Mouse (Mus musculus): Measurements from ENCODE around the gene Corin. TPM values are rescaled to one million over a fixed set of nuclear protein-coding genes. Genes with fewer than 3 reads are reported as not detected.

Corin gene
- polyA plus RNA-seq, 1 experiment from 2014 or later, result 0.45 TPM

DNA sequence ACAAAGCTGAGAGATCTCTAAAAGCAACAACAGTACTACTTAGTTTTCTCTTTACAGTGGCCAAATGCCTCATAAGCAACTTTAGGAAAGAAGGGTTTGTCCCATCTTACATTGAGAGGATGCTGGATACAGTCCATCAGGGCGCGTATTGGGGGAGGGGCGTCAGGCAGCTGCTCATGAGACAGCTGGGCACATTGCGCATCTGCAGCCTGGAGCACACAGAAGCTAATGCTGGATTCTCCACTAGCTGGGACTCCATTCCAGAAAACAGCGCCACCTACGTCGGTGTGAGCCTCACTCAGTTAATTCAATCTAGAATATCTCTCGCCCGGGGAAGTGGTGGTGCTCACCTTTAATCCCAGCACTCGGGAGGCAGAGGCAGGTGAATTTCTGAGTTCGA, 60.3 kb downstream of the Corin start:
- no peak for ATAC-seq
- POLR2A ChIA-PET, result no interaction called here
- no peak for TF ChIP-seq CTCF (IDR thresholded peaks at IDR 0.05)
- DNase-seq (ENCODE audit: low read depth, low spot score), result no peak
- in situ Hi-C loops (cut with MboI; ENCODE audit: low pct_unique_long_range_greater_than_20kb), result no loop called here
- no peaks in the 10 kb centered on the region for H3K27me3 ChIP-seq
- CTCF ChIA-PET, result no interaction called here

DNA sequence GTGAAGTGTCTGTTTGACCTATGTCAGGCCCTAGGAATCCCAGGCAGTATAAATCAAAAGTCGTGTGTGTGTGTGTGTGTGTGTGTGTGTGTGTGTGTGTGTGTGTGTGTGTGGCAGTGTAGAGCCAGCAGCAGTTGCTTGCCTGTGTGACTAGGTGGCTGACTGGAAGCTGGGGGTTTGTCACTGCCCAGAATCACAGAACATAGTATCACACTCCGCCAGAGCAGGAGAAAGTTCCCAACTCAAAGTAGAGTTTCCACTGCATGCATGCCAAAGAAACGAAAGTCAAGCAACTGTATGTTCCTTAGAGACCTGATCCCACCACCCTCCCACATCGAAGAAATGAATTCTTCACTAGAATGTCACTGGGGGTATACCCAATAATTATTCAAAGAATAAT, 61.3 kb downstream of the Corin start:
- DNase-seq (ENCODE audit: low read depth, low spot score) (no peak), ATAC-seq (no peak)
- no peak for TF ChIP-seq CTCF (IDR thresholded peaks at IDR 0.05)
- POLR2A ChIA-PET, result no interaction called here
- CTCF ChIA-PET, result interaction anchor here (1.0 to 1.6 kb wide), 3 partner anchors 10 to 29 kb away, joined by 3 to 6 read pairs (median 3); no protein-coding TSS in a partner anchor
- in situ Hi-C loops (cut with MboI; ENCODE audit: low pct_unique_long_range_greater_than_20kb), result no loop called here
- no peaks in the 10 kb centered on the region for H3K27me3 ChIP-seq

DNA sequence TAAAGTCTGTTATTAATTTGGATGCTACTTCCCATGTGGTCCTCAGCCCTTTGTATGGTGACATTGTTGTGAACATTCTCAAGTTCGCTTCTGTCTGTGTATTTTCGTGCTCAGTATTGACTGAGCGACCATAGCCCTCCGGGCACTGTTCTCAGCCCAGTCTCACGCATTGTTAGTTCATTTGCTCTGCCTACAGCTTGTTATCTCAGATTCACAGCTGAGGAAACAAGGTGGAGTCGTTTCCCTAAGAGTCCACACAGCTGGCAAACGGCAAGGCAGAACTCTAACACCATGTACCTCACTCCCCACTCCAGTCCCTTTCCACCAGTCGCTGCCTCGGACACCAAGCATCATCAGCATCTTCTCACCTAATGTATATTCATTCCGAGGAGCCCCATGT, 63.1 kb downstream of the Corin start:
- ChIA-PET CTCF (interaction anchor here (1.1 to 1.6 kb wide), 2 partner anchors 9 to 10 kb away, joined by 3 to 6 read pairs; no protein-coding TSS in a partner anchor), POLR2A (no interaction called here)
- TF ChIP-seq CTCF (IDR thresholded peaks at IDR 0.05), result no peak
- ATAC-seq (no peak), DNase-seq (ENCODE audit: low read depth, low spot score) (no peak)
- in situ Hi-C loops (cut with MboI; ENCODE audit: low pct_unique_long_range_greater_than_20kb), result no loop called here
- no peaks in the 10 kb centered on the region for H3K27me3 ChIP-seq

DNA sequence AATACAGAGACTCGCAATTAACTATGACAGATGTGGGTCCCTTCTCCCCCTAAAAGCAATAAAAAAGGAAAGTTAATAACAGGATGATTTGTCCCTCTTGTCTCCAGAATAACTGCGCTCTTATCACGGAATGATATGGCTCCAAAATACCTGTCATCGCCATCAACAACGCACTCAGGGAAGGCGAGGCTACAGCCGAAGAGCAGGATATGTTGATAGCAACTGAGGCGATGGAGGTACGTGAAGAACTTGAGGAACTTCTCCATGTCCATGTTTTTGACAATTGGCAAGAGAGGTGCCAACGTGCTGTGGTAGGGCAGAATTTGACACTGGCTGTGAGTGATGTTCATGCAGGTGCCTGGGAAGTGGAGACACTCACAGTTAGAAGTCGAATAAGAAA, 69.2 kb downstream of the Corin start:
- DNase-seq (ENCODE audit: low read depth, low spot score), result no peak
- no peak for TF ChIP-seq CTCF (IDR thresholded peaks at IDR 0.05)
- ChIA-PET CTCF (interaction anchor here (2.2 kb wide), 1 partner anchor 11 kb away, joined by 7 read pairs; no protein-coding TSS in a partner anchor), POLR2A (no interaction called here)
- H3K27me3 ChIP-seq, result no peaks in the 10 kb centered on the region
- in situ Hi-C loops (cut with MboI; ENCODE audit: low pct_unique_long_range_greater_than_20kb), result no loop called here
- no peak for ATAC-seq

DNA sequence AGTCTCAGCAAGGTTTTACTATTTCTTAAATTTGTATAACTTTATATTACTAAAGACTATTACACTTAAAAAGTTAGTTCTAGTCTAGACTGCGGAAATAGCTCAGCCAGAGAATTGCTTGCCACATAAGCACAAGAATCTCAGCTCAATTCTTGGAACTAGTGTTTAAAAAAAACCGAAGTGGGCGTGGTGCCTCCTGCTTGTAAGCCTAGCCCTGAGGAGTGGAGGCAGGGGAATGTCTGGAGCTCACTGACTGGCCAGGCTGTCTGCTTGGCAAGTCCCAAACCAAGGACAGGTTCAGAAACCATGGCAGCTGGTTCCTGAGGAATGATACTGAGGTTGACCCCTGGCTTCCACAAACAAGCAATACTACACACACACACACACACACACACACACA, 72.4 kb downstream of the Corin start:
- in situ Hi-C loops (cut with MboI; ENCODE audit: low pct_unique_long_range_greater_than_20kb), result no loop called here
- ATAC-seq, result no peak
- DNase-seq (ENCODE audit: low read depth, low spot score), result no peak
- no peaks in the 10 kb centered on the region for H3K27me3 ChIP-seq
- ChIA-PET CTCF (interaction anchor here (2.7 kb wide), 1 partner anchor 10 kb away, joined by 6 read pairs; no protein-coding TSS in a partner anchor), POLR2A (no interaction called here)
- TF ChIP-seq CTCF (IDR thresholded peaks at IDR 0.05), result no peak

DNA sequence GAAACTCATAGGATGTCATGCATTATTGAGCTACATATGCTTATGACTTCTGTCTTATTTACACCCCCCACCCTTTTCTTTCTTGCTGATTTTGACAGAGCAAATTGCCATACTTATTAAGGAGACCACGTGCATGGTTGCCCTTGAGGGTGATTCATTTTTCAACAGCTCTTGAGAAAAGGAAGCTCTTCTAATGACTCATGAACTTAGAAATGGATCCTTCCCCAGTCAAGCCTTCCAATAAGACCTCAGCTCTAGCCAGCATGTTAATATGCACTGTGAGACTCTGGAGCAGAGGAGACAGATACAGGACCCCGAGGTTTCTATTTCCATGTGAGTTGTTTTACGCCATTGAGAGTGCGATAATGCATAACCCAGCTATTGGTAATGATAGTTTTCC, 76.7 kb downstream of the Corin start:
- ChIA-PET POLR2A (no interaction called here), CTCF (interaction anchor here (0.8 to 1.8 kb wide), 5 partner anchors 16 to 72 kb away, joined by 3 to 5 read pairs (median 3); no protein-coding TSS in a partner anchor)
- TF ChIP-seq CTCF (IDR thresholded peaks at IDR 0.05), result no peak
- ATAC-seq (peak; percentile 92), DNase-seq (ENCODE audit: low read depth, low spot score) (peak; percentile 42)
- in situ Hi-C loops (cut with MboI; ENCODE audit: low pct_unique_long_range_greater_than_20kb), result loop anchor here (10.0 kb wide), 1 partner anchor 63 kb away; no protein-coding TSS in a partner anchor
- no peaks in the 10 kb centered on the region for H3K27me3 ChIP-seq

DNA sequence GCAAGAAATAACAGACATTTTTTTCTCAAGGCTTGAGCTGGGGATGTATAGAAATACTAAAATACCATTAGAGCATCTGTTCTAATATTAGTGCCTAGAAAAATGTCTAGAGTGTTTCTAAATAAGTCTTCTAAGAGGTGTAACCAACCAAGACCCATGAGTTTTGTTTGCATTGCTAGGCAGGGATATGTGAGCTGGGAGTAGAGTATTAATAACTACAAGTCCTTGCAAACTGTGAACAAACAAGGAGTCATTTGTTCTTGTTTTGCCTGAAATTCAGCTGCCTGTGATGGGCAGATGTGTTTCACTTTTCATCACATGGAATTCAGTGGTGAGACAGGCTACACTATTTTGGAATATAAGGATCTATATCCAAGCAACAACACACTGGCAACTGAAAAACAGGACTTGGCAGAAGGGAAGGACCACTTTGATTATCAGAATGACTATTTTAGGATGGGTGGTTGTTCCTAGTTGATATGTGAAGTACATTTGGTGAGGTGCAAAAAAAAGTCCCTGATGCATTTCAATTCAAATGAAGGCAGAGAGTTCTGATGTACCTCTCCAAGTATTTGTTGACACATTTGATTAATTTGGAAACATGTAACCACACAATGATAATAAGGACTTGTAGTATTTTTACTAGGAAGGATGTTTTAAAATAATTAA, 78.8 kb downstream of the Corin start:
- in situ Hi-C loops (cut with MboI; ENCODE audit: low pct_unique_long_range_greater_than_20kb), result loop anchor here (10.0 kb wide), 1 partner anchor 61 kb away; no protein-coding TSS in a partner anchor
- DNase-seq (ENCODE audit: low read depth, low spot score), result no peak
- no peak for TF ChIP-seq CTCF (IDR thresholded peaks at IDR 0.05)
- POLR2A ChIA-PET, result no interaction called here
- CTCF ChIA-PET, result interaction anchor here (1.6 kb wide), 1 partner anchor 9 kb away, joined by 4 read pairs; no protein-coding TSS in a partner anchor
- no peaks in the 10 kb centered on the region for H3K27me3 ChIP-seq
- ATAC-seq, result no peak

DNA sequence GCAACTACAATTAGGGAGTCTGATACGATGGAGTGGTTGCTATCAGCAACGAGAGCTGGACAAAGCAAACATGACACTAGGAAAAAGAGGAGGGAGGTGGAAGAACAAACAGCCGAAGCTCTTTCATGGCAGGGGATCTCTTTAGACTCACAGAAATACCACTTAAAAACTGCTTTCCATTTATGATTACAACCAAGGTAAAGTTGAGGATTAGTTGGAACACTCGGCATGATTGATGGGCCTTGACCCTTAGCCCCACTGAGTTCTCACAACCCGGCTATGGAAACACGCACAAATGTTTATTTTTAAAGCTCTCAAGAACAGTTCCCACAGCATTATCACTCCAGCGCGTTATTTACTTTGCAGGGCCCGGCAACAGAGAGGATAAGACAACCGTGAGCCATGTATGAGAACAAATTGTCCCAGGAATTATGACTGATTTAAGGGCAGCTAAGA, 92.4 kb downstream of the Corin start:
- in situ Hi-C loops (cut with MboI; ENCODE audit: low pct_unique_long_range_greater_than_20kb), result no loop called here
- ATAC-seq, result no peak
- POLR2A ChIA-PET, result interaction anchor here (0.6 kb wide), 1 partner anchor 550 kb away, joined by 3 read pairs; no protein-coding TSS in a partner anchor

DNA sequence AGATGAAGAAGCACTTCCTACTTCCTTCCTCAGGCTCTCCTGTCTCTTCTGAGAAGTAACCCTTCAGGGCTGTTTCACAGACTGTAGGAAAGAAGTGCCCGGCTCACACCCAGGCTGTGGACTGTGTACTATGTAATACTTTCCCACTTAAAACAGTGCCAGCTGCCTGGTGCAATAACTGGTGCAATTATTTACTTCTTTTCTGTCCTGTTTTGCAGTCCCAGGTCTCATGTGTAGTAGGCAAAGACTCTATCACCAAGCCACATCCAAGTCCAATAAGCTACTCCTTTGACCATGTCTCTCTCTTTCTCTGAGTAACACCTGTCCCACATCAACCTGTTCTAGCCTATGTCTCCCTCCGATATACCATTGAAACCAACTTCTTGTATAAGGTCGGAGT, 93.4 kb downstream of the Corin start:
- in situ Hi-C loops (cut with MboI; ENCODE audit: low pct_unique_long_range_greater_than_20kb), result no loop called here
- DNase-seq (ENCODE audit: low read depth, low spot score), result no peak
- TF ChIP-seq CTCF (IDR thresholded peaks at IDR 0.05), result no peak
- POLR2A ChIA-PET, result no interaction called here
- CTCF ChIA-PET, result interaction anchor here (1.8 kb wide), 1 partner anchor 17 kb away, joined by 5 read pairs; no protein-coding TSS in a partner anchor
- no peaks in the 10 kb centered on the region for H3K27me3 ChIP-seq
- no peak for ATAC-seq

More for the DNA sequence above, 92.4 kb downstream of the Corin start:
- TF ChIP-seq CTCF (IDR thresholded peaks at IDR 0.05), result no peak
- H3K27me3 ChIP-seq, result no peaks in the 10 kb centered on the region
- no peak for DNase-seq (ENCODE audit: low read depth, low spot score)
- CTCF ChIA-PET, result interaction anchor here (1.0 to 1.8 kb wide), 2 partner anchors 16 to 18 kb away, joined by 3 to 5 read pairs; no protein-coding TSS in a partner anchor

DNA sequence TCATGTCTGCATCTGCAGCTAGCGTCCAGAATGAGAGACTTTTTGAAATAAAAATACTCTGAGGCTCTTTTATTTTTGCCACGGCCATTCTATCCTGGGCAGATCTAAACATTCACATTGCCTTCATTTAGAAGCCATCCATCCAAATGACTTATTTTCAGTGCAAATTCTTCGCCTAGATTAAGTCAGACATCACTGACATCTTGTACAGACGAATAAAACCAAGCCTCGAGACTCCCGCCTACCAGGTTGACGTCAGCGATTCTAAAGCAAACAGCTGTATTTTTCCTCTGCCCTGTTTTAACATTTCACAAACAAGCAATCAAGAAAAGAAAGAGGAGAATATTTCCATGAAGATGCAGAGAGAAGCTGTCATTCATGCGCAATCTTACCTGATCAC, 100.9 kb downstream of the Corin start:
- no peak for TF ChIP-seq CTCF (IDR thresholded peaks at IDR 0.05)
- DNase-seq (ENCODE audit: low read depth, low spot score) (no peak), ATAC-seq (no peak)
- in situ Hi-C loops (cut with MboI; ENCODE audit: low pct_unique_long_range_greater_than_20kb), result no loop called here
- ChIA-PET CTCF (no interaction called here), POLR2A (no interaction called here)
- H3K27me3 ChIP-seq, result no peaks in the 10 kb centered on the region

DNA sequence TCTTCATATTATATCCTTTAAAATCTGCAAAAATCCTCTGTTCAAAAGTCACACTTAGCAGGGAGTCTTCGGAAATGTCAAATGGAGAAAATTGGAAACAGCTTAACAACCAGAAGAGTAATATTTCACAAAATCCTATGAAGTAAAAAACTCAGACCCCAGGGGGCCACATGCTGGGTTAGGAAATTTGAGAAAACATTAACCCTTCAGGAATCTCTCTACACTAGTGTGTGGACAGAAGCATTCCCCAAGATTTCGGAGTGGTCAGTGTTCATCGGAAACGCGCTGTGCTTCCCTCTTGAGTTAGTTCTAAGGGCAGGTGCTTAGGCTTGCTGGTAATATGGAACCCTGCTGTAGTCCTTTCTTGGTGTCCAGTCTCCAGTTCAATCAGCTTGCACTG, 101.4 kb downstream of the Corin start:
- POLR2A ChIA-PET, result no interaction called here
- in situ Hi-C loops (cut with MboI; ENCODE audit: low pct_unique_long_range_greater_than_20kb), result no loop called here
- DNase-seq (ENCODE audit: low read depth, low spot score) (no peak), ATAC-seq (no peak)
- CTCF ChIA-PET, result no interaction called here
- TF ChIP-seq CTCF (IDR thresholded peaks at IDR 0.05), result no peak
- no peaks in the 10 kb centered on the region for H3K27me3 ChIP-seq

Data from Patski (cell line).